Mouse (Mus musculus): ENCODE measurements around the gene Rplp0. TPM values are rescaled to one million over a fixed set of nuclear protein-coding genes. Genes with fewer than 3 reads are reported as not detected.

The Rplp0 gene
- polyA plus RNA-seq, 1 experiment from 2014 or later, result 869 TPM

DNA sequence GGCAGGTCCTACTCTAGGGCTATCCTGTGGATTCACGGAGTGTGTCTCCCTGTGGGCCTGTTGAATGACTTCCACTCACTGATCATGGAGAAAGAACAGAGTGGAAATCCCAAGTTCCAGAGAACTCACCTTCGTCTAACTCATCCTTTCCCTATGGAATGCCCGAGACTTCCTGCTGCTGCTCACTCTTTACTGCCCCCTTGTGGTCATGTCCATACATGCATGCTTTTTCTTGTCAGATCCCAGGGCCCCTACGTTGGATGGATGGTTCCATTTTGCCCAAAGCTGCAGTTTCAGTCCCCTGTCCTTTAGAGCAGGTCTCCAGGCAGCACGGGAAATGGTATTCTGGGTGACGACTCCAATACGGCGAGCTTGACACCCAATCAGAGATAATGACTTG lies 3.0 kb upstream of the Rplp0 start:
- Histone ChIP-seq H3K27ac (replicated peaks) (no peak overlapping the region), H3K27me3 (no peaks in the 10 kb centered on the region), H3K4me2 (no peak overlapping the region), H3K36me3 (peaks cover 44% of the 10 kb centered on the region), H3K9me3 (no peaks in the 10 kb centered on the region), H3K4me3 (no peak overlapping the region), H3K4me1 (replicated peaks) (peaks cover 17% of the 10 kb centered on the region), H3K9ac (no peak overlapping the region)
- no peak for ATAC-seq (ENCODE audit: low read depth)
- WGBS, result 11% methylated on average over 8 of the region's 8 CpGs

DNA sequence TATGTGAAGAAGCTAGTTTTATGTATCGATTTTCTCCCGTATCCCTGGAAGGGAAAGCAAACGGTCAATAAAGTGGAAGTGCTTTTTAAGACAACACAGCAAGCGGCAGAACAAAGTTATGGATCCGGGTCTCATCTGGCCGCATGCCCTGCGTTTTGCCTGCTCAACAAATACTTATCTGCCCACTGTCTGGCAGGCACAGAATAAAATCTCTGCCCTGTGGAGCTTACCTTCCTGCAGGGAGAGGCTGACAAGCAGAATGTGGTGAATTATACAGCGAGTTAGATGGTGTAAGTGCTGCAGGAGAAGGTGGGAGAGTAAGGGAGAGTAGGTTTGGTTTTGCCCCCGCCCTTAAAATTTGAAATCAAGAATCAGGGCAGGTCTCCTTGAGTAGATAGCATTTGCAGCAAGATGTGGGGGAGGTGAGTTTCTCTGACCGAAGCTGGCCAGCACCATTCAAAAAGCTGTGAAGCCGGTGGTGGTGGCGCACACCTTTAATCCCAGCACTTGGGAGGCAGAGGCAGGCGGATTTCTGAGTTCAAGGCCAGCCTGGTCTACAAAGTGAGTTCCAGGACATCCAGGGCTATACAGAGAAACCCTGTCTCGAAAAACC lies 979 bp upstream of the Rplp0 start:
- H3K27ac ChIP-seq (replicated peaks), result no peak overlapping the region
- no peaks in the 10 kb centered on the region for H3K9me3 ChIP-seq
- no peak overlapping the region for H3K4me2 ChIP-seq
- no peaks in the 10 kb centered on the region for H3K27me3 ChIP-seq
- peaks cover 28% of the 10 kb centered on the region for H3K4me1 ChIP-seq (replicated peaks)
- 94% methylated on average over 14 of the region's 14 CpGs for WGBS
- peaks cover 46% of the 10 kb centered on the region for H3K36me3 ChIP-seq
- ATAC-seq (ENCODE audit: low read depth), result no peak
- H3K9ac ChIP-seq, result no peak overlapping the region
- H3K4me3 ChIP-seq, result no peak overlapping the region

DNA sequence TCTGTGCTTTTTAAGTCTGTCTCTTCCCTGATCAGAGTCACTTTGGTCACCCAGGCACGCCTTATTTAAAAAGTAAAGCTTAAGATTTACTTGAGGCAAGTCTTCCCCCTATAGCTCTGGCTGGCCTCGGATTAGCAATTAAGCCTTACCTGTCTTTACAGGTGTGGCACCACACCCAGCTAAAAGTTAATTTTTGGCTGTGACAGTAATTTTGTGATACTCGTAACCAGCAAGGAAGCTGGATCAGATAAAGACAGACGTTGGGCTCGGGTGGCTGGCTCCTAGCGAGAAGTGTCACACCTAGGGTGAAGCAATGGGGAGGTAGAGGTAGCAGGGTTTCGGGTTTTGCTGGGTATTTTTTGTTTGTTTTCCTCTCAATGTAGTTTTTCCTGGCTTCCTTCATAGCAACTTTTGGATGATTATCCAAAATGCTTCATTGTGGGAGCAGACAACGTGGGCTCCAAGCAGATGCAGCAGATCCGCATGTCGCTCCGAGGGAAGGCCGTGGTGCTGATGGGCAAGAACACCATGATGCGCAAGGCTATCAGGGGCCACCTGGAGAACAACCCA lies 1.2 kb downstream of the Rplp0 start:
- peak overlapping the region; percentile 74 for H3K4me2 ChIP-seq
- peak overlapping the region; percentile 96 for H3K9ac ChIP-seq
- H3K4me3 ChIP-seq, result peak overlapping the region; percentile 80
- H3K27ac ChIP-seq (replicated peaks), result no peak overlapping the region
- peaks cover 41% of the 10 kb centered on the region for H3K4me1 ChIP-seq (replicated peaks)
- WGBS, result 38% methylated on average over 13 of the region's 13 CpGs
- H3K27me3 ChIP-seq, result no peaks in the 10 kb centered on the region
- no peak for ATAC-seq (ENCODE audit: low read depth)
- peaks cover 36% of the 10 kb centered on the region for H3K36me3 ChIP-seq
- H3K9me3 ChIP-seq, result no peaks in the 10 kb centered on the region

DNA sequence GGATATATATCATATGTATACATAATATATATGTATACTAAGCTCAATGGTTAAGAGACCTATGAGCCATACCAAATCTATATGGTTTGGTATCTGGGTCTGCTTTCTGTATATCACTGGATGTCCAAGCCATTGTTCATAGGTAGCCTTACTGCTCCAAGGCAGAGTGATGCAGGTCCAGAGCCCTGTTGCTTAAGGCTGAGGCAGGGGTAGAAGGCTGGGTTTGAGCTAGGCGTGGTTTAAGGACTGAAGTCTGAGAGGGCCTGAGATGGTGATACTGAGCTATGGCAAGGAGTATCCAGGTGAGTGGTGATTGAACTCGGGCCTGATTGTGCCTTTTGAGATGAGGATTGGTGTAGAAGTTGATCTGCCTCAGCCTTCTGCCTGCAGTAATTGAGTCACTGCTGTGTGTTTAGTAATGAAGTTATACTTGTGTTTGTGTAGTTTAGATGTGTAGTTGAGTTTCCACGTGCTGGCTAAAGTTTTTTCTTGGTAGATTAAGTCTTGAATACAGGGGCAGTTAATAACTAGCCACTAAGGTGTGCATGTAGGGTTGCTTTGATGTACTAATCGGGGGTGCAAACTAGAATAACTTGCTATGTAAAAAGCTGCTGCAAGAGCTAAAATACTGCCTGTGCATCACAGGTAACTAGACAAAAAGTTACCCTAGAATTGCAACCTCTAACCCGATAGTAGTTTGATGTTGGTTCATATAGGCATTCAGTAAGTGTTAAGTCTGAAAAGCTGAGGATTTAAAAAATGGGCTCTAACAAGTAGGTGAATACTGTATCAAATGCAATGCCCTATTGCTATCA lies 4.7 kb downstream of the Rplp0 start:
- peak overlapping the region; percentile 96; the same call in 1 of the 2 replicates for H3K4me3 ChIP-seq
- H3K36me3 ChIP-seq, result peaks cover 40% of the 10 kb centered on the region
- no peak for ATAC-seq (ENCODE audit: low read depth)
- H3K4me2 ChIP-seq, result peak overlapping the region; percentile 89
- 38% methylated on average over 5 of the region's 5 CpGs for WGBS
- H3K4me1 ChIP-seq (replicated peaks), result peaks cover 62% of the 10 kb centered on the region
- no peaks in the 10 kb centered on the region for H3K27me3 ChIP-seq
- H3K27ac ChIP-seq (replicated peaks), result peak overlapping the region; percentile 82; the same call in 1 of the 2 replicates
- H3K9ac ChIP-seq, result 0 out of 2 replicates have a peak overlapping the region, but pooled peaks have one; percentile 96
- no peaks in the 10 kb centered on the region for H3K9me3 ChIP-seq

DNA sequence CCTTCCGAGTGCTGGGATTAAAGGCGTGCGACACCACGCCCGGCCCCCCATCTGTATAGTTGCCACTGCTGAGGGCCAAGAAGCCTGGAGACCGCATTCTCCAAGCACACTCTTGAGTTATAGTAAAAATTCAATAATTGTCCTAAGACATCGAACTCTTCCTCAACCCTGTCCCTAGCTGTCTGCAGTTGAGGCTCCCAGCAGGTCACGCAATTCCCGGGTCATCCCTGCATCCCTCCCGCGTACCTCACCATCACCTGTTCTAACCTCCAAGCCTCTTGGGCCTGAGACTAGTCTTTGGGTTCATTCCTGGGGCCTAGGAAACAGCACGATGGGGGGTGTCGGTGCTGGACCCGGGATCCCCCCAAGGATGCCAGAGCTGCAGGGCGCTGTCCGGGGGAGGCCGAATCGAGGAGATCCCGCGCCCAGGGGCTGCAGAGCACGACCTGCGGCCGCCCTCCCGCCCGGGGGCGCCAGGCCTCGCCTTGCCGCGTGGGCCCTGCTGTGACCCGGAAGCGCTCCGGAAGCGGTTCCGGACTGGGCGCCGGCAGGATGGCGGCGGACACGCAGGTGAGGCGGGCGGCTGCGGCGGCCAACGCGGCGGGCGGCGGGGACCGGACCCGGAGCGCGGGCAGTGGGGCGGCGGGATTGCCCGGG lies 5.6 kb downstream of the Rplp0 start, which contains the start of gene Gcn1l1:
Gene Gcn1l1 (plus strand): TSS at position 518 of the 657 bp plus-strand sequence.
- peak; percentile 90 for ATAC-seq (ENCODE audit: low read depth)
- H3K4me1 ChIP-seq (replicated peaks), result peaks cover 70% of the 10 kb centered on the region
- WGBS, result 2% methylated on average over 53 of the region's 55 CpGs

DNA sequence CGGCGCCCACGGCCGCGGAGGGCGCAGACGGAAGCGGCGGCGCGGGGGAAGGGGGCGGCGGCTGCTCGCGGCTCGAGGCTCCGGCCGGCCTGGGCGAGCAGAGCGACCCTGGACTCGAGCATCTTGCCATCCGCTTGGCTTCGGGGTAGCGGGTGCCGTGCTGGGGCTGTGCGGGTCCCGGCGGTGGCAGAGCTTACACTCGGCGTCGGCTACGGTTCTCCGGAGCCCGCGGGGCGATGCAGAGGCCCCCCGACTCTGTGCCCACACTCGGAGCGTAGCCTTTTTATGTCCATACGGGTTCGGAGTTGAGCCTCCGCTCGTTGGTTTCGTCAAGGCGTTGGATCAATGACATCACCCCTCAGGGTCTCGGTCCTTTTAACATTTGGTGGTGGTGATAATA lies 6.1 kb downstream of the Rplp0 start:
- Histone ChIP-seq H3K4me1 (replicated peaks) (peaks cover 64% of the 10 kb centered on the region), H3K36me3 (peaks cover 40% of the 10 kb centered on the region), H3K27me3 (no peaks in the 10 kb centered on the region), H3K9ac (peak overlapping the region; percentile 96), H3K4me3 (peak overlapping the region; percentile 96), H3K9me3 (no peaks in the 10 kb centered on the region), H3K27ac (replicated peaks) (peak overlapping the region; percentile 82), H3K4me2 (peak overlapping the region; percentile 89)
- WGBS, result under 1% methylated on average over 37 of the region's 46 CpGs
- peak; percentile 56 for ATAC-seq (ENCODE audit: low read depth)

More for the DNA sequence above, 5.6 kb downstream of the Rplp0 start, which contains the start of gene Gcn1l1:
- H3K4me2 ChIP-seq, result peak within 1 kb of the TSS; percentile 89
- peak within 1 kb of the TSS; percentile 96 for H3K4me3 ChIP-seq
- H3K27me3 ChIP-seq, result no peaks in the 10 kb centered on the region
- H3K9me3 ChIP-seq, result no peaks in the 10 kb centered on the region
- H3K27ac ChIP-seq (replicated peaks), result peak within 1 kb of the TSS; percentile 82
- H3K9ac ChIP-seq, result peak within 1 kb of the TSS; percentile 96
- peaks cover 40% of the 10 kb centered on the region for H3K36me3 ChIP-seq

DNA sequence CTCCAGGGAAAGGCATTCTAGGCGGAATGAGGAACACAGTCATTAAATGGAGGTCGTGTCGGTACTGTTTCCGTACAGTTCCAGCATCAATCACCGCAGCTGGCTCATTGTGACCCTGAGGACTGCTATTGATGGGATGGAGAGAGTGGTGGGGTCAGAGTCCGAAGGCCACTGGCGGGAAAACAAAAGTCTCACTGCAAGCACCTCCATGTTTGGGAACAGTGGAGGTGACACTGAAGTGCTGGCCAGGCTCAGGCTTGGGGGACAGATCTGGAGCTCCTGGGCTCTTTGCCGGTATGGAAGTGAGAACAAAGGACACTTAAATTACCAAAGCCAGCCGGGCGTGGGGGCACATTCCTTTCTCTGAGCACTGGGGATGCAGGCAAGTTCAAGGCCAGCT lies 9.4 kb downstream of the Rplp0 start:
- H3K27me3 ChIP-seq, result no peaks in the 10 kb centered on the region
- H3K4me1 ChIP-seq (replicated peaks), result peaks cover 45% of the 10 kb centered on the region
- WGBS, result 32% methylated on average over 10 of the region's 10 CpGs
- no peak for ATAC-seq (ENCODE audit: low read depth)
- 0 out of 2 replicates have a peak overlapping the region, but pooled peaks have one; percentile 41 for H3K9ac ChIP-seq
- H3K36me3 ChIP-seq, result peaks cover 35% of the 10 kb centered on the region
- no peak overlapping the region for H3K4me3 ChIP-seq
- H3K27ac ChIP-seq (replicated peaks), result no peak overlapping the region; the same call in 1 of the 2 replicates
- no peaks in the 10 kb centered on the region for H3K9me3 ChIP-seq
- H3K4me2 ChIP-seq, result no peak overlapping the region

DNA sequence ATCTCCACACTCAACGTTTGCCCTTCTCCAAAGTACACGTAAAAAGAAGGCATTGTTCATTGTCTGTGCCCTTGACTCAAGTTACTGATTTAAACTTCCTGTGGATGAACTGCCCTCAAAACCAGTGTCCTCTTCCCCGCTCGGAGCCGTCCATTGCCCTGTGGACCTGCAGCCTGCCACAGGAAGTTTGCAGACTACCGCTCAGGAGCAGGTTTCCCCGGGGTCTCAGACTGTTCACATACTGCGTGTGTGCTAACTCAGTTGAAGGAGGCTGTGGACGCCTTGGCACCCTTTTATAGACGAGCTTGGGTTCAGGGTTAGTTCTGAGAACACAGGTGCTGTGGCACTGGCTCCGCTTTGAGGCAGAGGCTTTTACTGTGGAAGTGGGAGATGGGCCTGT lies 10.0 kb downstream of the Rplp0 start:
- 76% methylated on average over 11 of the region's 11 CpGs for WGBS
- Histone ChIP-seq H3K4me1 (replicated peaks) (peaks cover 39% of the 10 kb centered on the region), H3K4me3 (no peak overlapping the region), H3K4me2 (no peak overlapping the region), H3K36me3 (peaks cover 36% of the 10 kb centered on the region), H3K9me3 (no peaks in the 10 kb centered on the region), H3K9ac (no peak overlapping the region), H3K27me3 (no peaks in the 10 kb centered on the region), H3K27ac (replicated peaks) (no peak overlapping the region)
- ATAC-seq (ENCODE audit: low read depth), result no peak

DNA sequence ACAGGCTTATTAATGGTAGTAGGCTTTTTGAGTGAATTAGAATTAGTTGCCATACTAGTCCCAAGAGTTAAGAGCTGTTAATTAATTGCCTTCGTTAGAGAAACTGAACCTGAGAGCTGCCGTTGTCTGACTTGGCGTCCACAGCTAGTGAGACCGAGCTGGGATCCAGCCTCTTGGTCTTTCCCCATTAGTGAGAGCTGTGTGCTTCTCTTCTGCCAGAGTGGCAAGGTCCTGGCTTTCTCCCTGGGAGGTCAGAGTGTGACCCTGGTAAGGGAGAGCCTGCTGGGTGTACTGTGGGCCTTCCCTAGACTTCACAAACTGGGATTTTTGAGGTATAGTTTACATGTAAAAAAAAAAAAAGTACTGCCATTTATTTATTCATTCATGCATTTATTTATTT lies 10.5 kb downstream of the Rplp0 start:
- H3K27ac ChIP-seq (replicated peaks), result no peak overlapping the region
- H3K4me2 ChIP-seq, result no peak overlapping the region
- no peak overlapping the region for H3K9ac ChIP-seq
- WGBS, result 74% methylated on average over 4 of the region's 4 CpGs
- no peaks in the 10 kb centered on the region for H3K27me3 ChIP-seq
- peaks cover 40% of the 10 kb centered on the region for H3K36me3 ChIP-seq
- H3K9me3 ChIP-seq, result no peaks in the 10 kb centered on the region
- H3K4me1 ChIP-seq (replicated peaks), result peaks cover 35% of the 10 kb centered on the region
- ATAC-seq (ENCODE audit: low read depth), result no peak
- H3K4me3 ChIP-seq, result no peak overlapping the region

DNA sequence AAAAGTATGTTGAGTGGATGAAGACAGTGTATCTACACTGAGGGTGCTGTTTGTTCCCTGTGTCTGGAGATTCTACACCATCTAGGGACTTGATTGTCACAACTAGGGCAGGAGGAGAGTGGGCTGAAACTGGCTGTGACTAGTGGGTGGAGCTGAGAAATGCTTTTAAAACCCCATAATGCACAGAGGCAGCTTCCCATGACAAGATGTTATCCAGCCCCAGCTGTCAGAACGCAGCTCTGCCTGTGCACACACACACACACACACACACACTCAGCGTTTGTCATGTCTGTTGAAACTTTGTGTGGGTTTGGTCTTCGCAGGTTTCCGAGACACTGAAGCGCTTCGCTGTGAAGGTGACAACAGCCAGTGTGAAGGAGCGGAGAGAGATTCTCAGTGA lies 11.8 kb downstream of the Rplp0 start:
- H3K9ac ChIP-seq, result no peak overlapping the region
- no peak overlapping the region for H3K4me3 ChIP-seq
- no peaks in the 10 kb centered on the region for H3K27me3 ChIP-seq
- no peak overlapping the region for H3K4me2 ChIP-seq
- peaks cover 53% of the 10 kb centered on the region for H3K36me3 ChIP-seq
- ATAC-seq (ENCODE audit: low read depth), result no peak
- H3K9me3 ChIP-seq, result no peaks in the 10 kb centered on the region
- 96% methylated on average over 7 of the region's 7 CpGs for WGBS
- H3K4me1 ChIP-seq (replicated peaks), result peaks cover 27% of the 10 kb centered on the region
- no peak overlapping the region for H3K27ac ChIP-seq (replicated peaks)

DNA sequence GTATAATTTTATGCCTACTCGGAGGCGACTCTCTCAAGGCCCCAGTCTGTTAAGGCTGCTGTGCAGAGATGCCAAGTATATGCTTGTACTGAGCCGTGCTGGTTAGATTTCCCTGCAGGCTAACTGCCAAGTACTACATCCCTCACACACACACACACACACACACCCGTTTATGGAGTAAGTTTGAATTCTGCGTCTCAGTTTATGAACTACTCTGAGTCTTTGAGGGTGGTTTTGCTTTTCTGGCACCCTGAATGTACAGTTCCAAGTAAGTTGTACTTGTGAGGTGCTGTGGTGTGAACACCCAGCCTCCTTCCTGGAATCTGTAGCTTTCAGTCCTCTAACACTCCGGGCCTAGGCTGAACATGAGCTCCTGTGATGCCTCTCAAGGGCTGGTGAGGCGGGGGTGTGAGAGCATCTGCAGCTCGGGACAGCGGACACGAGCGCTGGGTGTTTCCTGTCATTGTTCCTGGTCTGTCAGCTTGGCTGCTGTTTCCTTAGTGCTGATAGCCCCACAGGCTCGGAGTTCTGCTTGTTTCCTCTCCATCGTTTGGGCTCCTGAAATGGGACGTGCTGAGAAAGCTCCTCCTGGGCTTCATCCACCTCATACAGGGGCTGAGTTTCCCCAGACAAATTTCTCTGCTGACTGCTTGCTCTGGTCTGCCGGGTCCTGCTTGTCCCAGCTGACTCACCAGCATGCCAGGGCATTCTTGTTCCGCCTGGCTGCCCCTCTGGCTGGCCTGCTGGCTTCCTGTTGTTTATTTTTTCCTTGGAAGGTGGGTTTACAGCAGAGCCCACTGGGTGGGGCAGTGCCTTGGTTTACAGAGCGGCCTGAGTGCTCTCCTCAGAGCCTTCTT lies 13.6 kb downstream of the Rplp0 start:
- Histone ChIP-seq H3K4me1 (replicated peaks) (peaks cover 18% of the 10 kb centered on the region), H3K9me3 (no peaks in the 10 kb centered on the region), H3K27me3 (no peaks in the 10 kb centered on the region), H3K9ac (no peak overlapping the region), H3K36me3 (peaks cover 65% of the 10 kb centered on the region), H3K27ac (replicated peaks) (peak overlapping the region; percentile 68), H3K4me2 (no peak overlapping the region), H3K4me3 (no peak overlapping the region)
- WGBS, result 71% methylated on average over 17 of the region's 17 CpGs
- no peak for ATAC-seq (ENCODE audit: low read depth)
